8 mouse cellular contexts compared by ENCODE assay signal in genomic region chr9:21617066-21617465, GRCm38 (mm10). TPM values are rescaled to one million over a fixed set of nuclear protein-coding genes. Genes with fewer than 3 reads are reported as not detected.
A peak's percentile ranks its signal among the peaks of the same experiment; 100 is the strongest.
DNase-seq lines count a peak whose midpoint lies in the region; TF ChIP-seq lines count a peak whose summit lies in the region.

No protein-coding gene starts in this region.

- TF ChIP-seq POLR2A in lung, adult 2 months (IDR thresholded peaks at IDR 0.05; ENCODE audit: borderline replicate concordance, extremely low read depth, low read depth, low read length) = no peak
- TF ChIP-seq POLR2A in liver, adult 2 months (IDR thresholded peaks at IDR 0.05; ENCODE audit: extremely low read depth, insufficient read depth, low read length) = no peak

- H3K36me3 ChIP-seq in liver, adult 2 months (ENCODE audit: control insufficient read depth, insufficient read depth, low read length) = no peaks in the 10 kb centered on the region

- peak overlapping the region; percentile 49 for H3K9ac ChIP-seq in liver, adult 2 months (ENCODE audit: low read depth, low read length)

- DNase-seq in lung, adult 2 months = peak; percentile 24
- no peak for DNase-seq in lung, postnatal 14 days
- DNase-seq in embryo, embryonic 10 days (ENCODE audit: low spot score) = peak; percentile 56
- DNase-seq in heart, postnatal 14 days = peak; percentile 21 to 29
- DNase-seq in liver, adult 2 months (ENCODE audit: extremely low read depth, low read depth, low spot score) = peak; percentile 35
- DNase-seq in retina, postnatal 1 day = peak; percentile 38
- DNase-seq in adrenal gland, postnatal 14 days = no peak
- no peak for DNase-seq in left cerebral cortex, adult 11 months (ENCODE audit: low spot score)

- peaks cover 8% of the 10 kb centered on the region for H3K4me1 ChIP-seq in lung, adult 2 months (ENCODE audit: control insufficient read depth, insufficient read depth, low read length)
- peaks cover 4% of the 10 kb centered on the region for H3K4me1 ChIP-seq in liver, adult 2 months (ENCODE audit: control insufficient read depth, insufficient read depth, low read length)

- TF ChIP-seq CTCF in lung, adult 2 months (IDR thresholded peaks at IDR 0.05; ENCODE audit: insufficient read depth, low read length) = no peak
- TF ChIP-seq CTCF in liver, adult 2 months (IDR thresholded peaks at IDR 0.05; ENCODE audit: low read depth, low read length) = no peak

- H3K79me2 ChIP-seq in liver, adult 2 months (ENCODE audit: control insufficient read depth, insufficient read depth, low read length) = peaks cover 28% of the 10 kb centered on the region; the same call in 1 of the 2 replicates

- peak overlapping the region; percentile 13; the same call in 1 of the 2 replicates for H3K27ac ChIP-seq in liver, adult 2 months (replicated peaks; ENCODE audit: insufficient read depth, low read depth, low read length)

- 4% methylated on average over 10 of the region's 10 CpGs for WGBS in lung, adult 2 months
- WGBS in liver, adult 2 months = 3% methylated on average over 10 of the region's 10 CpGs

- no peaks in the 10 kb centered on the region for H3K27me3 ChIP-seq in liver, adult 2 months (ENCODE audit: control insufficient read depth, insufficient read depth, low read length)

- peak overlapping the region; percentile 90 for H3K4me3 ChIP-seq in lung, adult 2 months (replicated peaks; ENCODE audit: extremely low read depth, low read depth, low read length)
- peak overlapping the region; percentile 90 for H3K4me3 ChIP-seq in liver, adult 2 months (ENCODE audit: insufficient read depth, low read depth, low read length)

- intact Hi-C loops in heart, postnatal 14 days (cut with DNase I) = loop anchor here (5.0 kb wide), 1 partner anchor 145 kb away; the partner anchor contains the start of gene Spc24

RNA-seq across cellular contexts. Expression of gene Smarca4, which starts 1.1 kb away (rescaled TPM):
- 37.7 and 38.6 TPM in 2 replicates for polyA plus RNA-seq in lung, adult 2 months (2012; rRNA removed)
- total RNA-seq in heart, postnatal 14 days (2021) = 10 to 100 TPM; 46.5 to 51.6 TPM
- total RNA-seq in liver, adult 2 months (2014; rRNA removed) = 13.1 and 15.8 TPM in 2 replicates
- polyA plus RNA-seq in liver, adult 2 months (2012; rRNA removed) = 15.2 and 15.9 TPM in 2 replicates
- 70.8 and 71.0 TPM in 2 replicates for total RNA-seq in adrenal gland, postnatal 14 days (2021)

RNA-seq across cellular contexts. Expression of gene Yipf2, which starts 24.4 kb away (rescaled TPM):
- polyA plus RNA-seq in lung, adult 2 months (2012; rRNA removed) = 47.8 and 58.7 TPM in 2 replicates
- 1 to 10 TPM; 6.6 to 7.0 TPM for total RNA-seq in heart, postnatal 14 days (2021)
- total RNA-seq in liver, adult 2 months (2014; rRNA removed) = 24.6 and 25.9 TPM in 2 replicates
- polyA plus RNA-seq in liver, adult 2 months (2012; rRNA removed) = 33.5 and 43.9 TPM in 2 replicates
- total RNA-seq in adrenal gland, postnatal 14 days (2021) = 22.6 and 23.2 TPM in 2 replicates

RNA-seq across cellular contexts. Expression of gene Timm29, which starts 24.5 kb away (rescaled TPM):
- polyA plus RNA-seq in lung, adult 2 months (2012; rRNA removed) = 23.6 and 24.3 TPM in 2 replicates
- total RNA-seq in heart, postnatal 14 days (2021) = 10 to 100 TPM; 49.4 to 50.7 TPM
- total RNA-seq in liver, adult 2 months (2014; rRNA removed) = 13.0 and 18.7 TPM in 2 replicates
- polyA plus RNA-seq in liver, adult 2 months (2012; rRNA removed) = 26.7 TPM in 2 replicates
- 48.2 and 49.5 TPM in 2 replicates for total RNA-seq in adrenal gland, postnatal 14 days (2021)

Comparison
In these comparisons a context has a peak if more than half of its experiments do, and no peak if none do; other contexts are left out.
1. DNase-seq: peak in lung, adult 2 months (single experiment), embryo, embryonic 10 days (single experiment), heart, postnatal 14 days (2 of 2), liver, adult 2 months (single experiment) and retina, postnatal 1 day (single experiment); none in lung, postnatal 14 days (single experiment), adrenal gland, postnatal 14 days (single experiment) and left cerebral cortex, adult 11 months (single experiment).